Mouse (Mus musculus) frontal cortex, postnatal 10 days (tissue): ENCODE results near the gene Ilf2.

Experiments used
- DNase-seq, 2 experiments: peaks; one replicate each; pipeline ENCODE4 v3.0.0; 2022; ENCODE audit warnings: low spot score in 2 of 2, mixed read lengths in 1 of 2

The Ilf2 gene

DNA sequence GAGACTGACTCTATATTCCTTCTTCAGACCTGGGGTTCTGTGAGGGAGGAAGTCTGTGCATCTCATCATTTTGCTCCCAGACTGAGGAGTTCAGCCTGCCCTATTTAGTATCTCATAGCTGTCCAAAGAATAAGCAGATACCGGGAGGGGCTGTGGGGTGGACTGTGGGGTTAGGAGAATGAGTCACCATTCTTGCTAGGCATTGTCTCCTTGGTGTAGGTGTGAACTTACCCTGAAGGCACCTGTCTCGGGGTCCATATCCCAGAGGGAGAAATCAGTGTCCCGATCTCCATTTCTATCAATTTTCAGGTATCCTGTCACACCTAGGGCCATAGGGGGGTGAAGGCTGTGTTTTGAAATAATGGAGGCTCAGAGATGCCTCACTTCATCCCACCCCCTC is 14.0 kb upstream of the Ilf2 start:
- DNase-seq, result no peak

GRCm38 (mm10) chr3:90462579-90462978 is 13.3 kb upstream of the Ilf2 start:
- DNase-seq, result no peak

DNA sequence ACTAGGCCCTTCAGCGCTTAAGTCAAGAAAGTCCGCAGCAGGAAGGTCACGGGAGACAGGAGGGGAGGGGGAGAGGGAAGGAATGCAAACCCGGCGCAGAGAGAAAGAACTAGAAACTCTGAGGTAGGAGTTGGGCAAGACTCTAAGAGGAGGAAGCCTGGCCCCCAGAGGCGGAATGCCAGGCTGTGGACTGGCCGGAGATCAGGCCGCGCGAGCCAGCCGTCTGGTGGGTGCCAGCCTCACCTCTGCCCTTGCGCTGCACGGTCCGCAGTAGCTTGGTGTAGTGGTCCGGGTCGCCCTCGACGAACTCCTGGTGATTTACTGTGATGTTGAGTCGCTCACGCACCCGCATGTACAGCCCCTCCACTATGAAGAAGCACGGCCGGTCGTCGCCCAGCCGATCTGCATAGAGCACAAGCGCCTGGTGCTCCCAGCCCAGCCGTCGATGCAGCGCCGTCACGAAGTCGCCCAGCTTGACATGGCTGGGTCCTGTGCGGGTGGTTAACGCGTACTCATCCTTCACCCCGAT is 11.3 kb upstream of the Ilf2 start:
- no peak for DNase-seq

- DNase-seq, result no peak
These were observed 10.7 kb upstream of the Ilf2 start for GRCm38 (mm10) chr3:90465081-90465685.

- DNase-seq, result no peak
These were observed 10.1 kb upstream of the Ilf2 start, which contains the start of gene Npr1 for GRCm38 (mm10) chr3:90465686-90466310. TSS of gene Npr1 (minus strand) at chr3:90465866.

GRCm38 (mm10) chr3:90466311-90466766 is 9.6 kb upstream of the Ilf2 start:
- peak in 1 of 2 experiments; percentile 43 for DNase-seq

GRCm38 (mm10) chr3:90467618-90468300 is 8.2 kb upstream of the Ilf2 start:
- DNase-seq, result no peak

DNA sequence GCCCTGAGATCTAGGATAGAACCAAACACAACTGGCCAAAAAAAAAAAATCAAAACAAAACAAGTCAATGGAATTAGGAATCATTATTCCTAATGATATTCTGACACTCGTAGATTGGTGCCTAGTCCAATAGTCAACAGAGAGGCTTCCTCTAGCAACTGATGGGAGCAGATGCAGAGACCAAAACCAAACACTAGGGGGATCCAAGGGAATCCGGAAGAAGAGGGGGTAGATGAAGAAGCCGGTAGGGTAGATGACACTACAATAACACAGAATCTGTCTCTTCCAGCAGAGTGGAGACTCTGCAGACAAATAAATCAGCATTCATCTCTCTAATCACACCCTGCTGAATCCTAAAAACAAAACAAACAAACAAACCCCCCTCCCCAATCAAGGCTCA is 3.7 kb upstream of the Ilf2 start:
- DNase-seq, result no peak

- no peak for DNase-seq
These were observed 635 bp upstream of the Ilf2 start for GRCm38 (mm10) chr3:90475151-90475830.

GRCm38 (mm10) chr3:90486998-90487397 is 11.1 kb downstream of the Ilf2 start:
- DNase-seq, result no peak

- no peak for DNase-seq
These were observed 12.7 kb downstream of the Ilf2 start for GRCm38 (mm10) chr3:90488576-90488975.

DNA sequence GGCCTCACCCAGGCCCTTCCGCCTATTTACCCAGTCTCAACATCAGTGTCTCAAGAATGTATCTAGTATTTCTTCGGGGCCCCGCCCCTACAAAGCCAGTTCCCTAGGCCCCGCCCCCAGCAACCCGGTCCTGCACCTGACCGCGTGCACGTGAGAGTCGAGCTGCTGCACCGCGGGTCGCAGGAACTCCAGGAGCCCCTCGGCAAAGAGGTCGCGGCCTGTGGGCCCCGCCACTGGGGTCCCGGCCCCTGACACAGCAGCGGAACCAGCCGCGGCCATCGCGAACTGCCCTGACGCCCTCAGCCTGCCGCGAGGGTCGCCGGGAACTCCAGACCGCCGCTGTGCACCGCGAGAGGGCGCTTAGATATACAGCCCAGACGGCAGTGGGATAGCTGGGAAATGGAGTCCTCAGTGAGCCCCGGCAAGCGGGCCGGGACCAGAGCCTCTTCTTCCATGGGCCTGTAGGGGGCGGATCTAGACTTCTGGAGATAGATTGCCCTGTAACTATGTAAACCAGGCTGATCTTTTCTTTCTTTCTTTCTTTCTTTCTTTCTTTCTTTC is 14.8 kb downstream of the Ilf2 start, which contains the start of gene Snapin:
Gene Snapin, minus strand, starts transcription at position 338 of the 561 bp plus-strand sequence.
- DNase-seq, result peak; percentile 89 to 96

- DNase-seq, result no peak
These were observed 15.4 kb downstream of the Ilf2 start for GRCm38 (mm10) chr3:90491350-90491749.

- DNase-seq, result no peak
These were observed 18.1 kb downstream of the Ilf2 start for GRCm38 (mm10) chr3:90493831-90494540.

DNA sequence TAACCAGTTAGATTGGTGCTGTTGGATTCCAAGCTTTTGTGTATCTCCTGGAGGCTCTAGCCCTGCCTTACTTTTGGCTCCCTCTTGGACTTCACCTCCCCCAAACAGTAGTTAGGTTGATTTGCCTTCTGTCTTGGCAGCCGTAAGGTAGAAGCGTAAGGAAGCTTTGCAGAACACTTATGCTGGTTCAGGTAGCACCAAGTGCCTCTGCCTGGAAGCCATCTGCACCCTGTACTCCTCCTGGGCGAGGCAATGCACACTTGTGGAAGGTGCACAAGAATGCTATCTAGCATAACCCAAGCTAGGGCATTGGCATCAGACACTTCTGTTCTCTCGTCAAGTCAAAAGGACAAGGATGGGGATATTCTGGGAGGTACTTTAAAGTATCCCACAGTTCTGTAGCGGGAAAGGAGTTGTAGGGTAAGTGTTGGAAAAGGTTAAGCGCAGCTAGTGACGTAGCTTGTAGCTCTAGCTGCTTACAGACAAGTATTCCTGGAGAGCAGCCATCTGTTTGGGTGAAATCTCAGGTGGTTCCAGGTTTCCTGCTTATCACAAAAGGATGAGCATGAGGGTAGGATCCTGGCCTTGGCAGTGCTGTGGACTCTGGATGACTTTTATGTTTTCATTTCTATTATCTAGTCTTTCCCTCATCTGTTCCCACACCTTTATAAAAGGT is 20.1 kb downstream of the Ilf2 start:
- DNase-seq, result no peak

DNA sequence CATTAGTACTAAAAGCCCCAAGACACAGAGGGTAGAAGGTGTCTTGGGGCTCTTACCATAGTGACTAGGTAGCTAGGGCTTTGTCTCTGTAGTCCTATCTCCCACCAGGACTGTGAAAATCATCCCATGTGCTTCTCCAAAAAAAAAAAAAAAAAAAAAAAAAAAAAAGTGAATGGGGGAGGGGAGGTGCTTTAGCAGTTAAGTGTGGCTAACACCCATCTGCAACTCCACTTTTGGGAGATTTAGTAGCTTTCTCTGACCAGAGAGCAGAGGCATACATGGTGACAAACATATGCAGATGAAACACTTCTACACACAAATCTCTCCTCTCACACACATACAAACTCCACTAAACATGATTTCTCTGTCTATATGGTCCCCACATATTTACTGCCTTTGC is 21.7 kb downstream of the Ilf2 start:
- no peak for DNase-seq

DNA sequence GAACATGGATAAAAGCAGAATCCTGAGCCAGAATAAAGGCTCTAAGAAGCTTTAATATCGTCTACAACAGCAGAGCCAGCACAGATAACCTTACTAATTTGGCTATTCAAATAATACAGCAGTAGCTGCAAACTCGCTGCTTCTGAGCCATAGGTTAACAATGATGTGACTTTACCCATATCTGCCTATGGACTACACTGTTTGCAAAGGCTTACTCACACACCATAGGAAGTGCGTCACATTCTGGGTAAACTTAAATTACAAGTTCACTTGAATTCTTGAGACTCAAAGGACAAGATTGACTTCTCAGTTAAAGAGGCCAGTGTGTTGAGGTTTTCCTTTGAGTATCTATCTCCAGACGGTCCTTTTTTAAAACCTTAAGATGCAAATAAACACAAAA is 27.5 kb downstream of the Ilf2 start:
- DNase-seq, result no peak

DNA sequence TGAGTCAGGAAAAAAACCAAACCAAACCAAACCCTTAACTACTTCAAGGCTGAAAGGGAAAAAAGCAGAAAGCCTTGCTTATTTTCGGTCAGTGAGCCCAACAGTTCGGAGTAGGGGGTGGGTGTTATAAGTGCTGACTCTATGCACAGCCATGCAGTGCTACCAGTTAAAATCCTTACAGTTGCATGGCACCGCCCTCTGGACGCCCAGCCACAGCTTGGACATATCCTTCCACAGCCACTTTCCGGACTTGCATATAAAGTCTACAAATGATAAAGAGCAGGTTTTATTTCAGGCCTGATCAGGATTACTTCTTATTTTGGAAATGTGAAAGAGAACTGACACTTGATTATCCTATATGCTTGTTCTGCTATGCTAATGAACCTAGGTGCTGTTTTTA is 29.3 kb downstream of the Ilf2 start:
- DNase-seq, result no peak

GRCm38 (mm10) chr3:90506362-90506761 is 30.4 kb downstream of the Ilf2 start:
- DNase-seq, result no peak

- DNase-seq, result no peak
These were observed 32.5 kb downstream of the Ilf2 start for GRCm38 (mm10) chr3:90508287-90508949.
